Mouse (Mus musculus) midbrain, embryonic 16.5 days (tissue): ENCODE data around the gene Ofcc1. TPM values are rescaled to one million over a fixed set of nuclear protein-coding genes. Genes with fewer than 3 reads are reported as not detected.

Source experiments
- ATAC-seq: fragments of 200-750 bp; cut with Nextera tagmentation; 2 replicates; pipeline ENCODE4 v1.8.0; 2017; ENCODE audit warnings: moderate TSS enrichment
- H3K27ac ChIP-seq: fragments of 300-500 bp; sonication (generic); 2 replicates; pipeline ENCODE4 v1.5.1; 2014; ENCODE audit warnings: mild to moderate bottlenecking, low read length, mixed read lengths
- H3K27me3 ChIP-seq: fragments of 300-500 bp; sonication (generic); 2 replicates; pipeline ENCODE4 v1.6.1; 2014; ENCODE audit warnings: low read depth, low read length, mixed read lengths; ENCODE audit not compliant: control insufficient read depth, insufficient read depth
- H3K36me3 ChIP-seq: fragments of 300-500 bp; sonication (generic); 2 replicates; pipeline ENCODE4 v1.6.1; 2014; ENCODE audit warnings: mild to moderate bottlenecking, low read length, moderate library complexity, mixed read lengths; ENCODE audit not compliant: control insufficient read depth, insufficient read depth
- H3K4me1 ChIP-seq: fragments of 300-500 bp; sonication (generic); 2 replicates; pipeline ENCODE4 v1.6.1; 2014; ENCODE audit warnings: mild to moderate bottlenecking, low read length, mixed read lengths; ENCODE audit not compliant: control insufficient read depth, insufficient read depth
- H3K4me2 ChIP-seq: fragments of 300-500 bp; sonication (generic); 2 replicates; pipeline ENCODE4 v1.6.1; 2014; ENCODE audit warnings: mild to moderate bottlenecking, low read length, mixed read lengths
- H3K4me3 ChIP-seq: fragments of 300-500 bp; sonication (generic); 2 replicates; pipeline ENCODE4 v1.5.1; 2014; ENCODE audit warnings: low read depth, mild to moderate bottlenecking, low read length, moderate library complexity, mixed read lengths
- H3K9ac ChIP-seq: fragments of 300-500 bp; sonication (generic); 2 replicates; pipeline ENCODE4 v1.6.1; 2014; ENCODE audit warnings: low read depth, low read length, mixed read lengths
- H3K9me3 ChIP-seq: fragments of 300-500 bp; sonication (generic); replicated peaks from 2 replicates; pipeline ENCODE4 v1.6.1; 2014; ENCODE audit warnings: mild to moderate bottlenecking, low read length, mixed read lengths; ENCODE audit not compliant: control insufficient read depth, poor library complexity, severe bottlenecking
- WGBS: fragments of 180-500 bp; shearing (Covaris S2); extraction: QIAGEN DNeasy Blood & Tissue Kit; methylation state at CpG from one replicate; pipeline ENCODE4 v1.1.7; 2014; 5-methylcytosine and 5-hydroxymethylcytosine counted together
- polyA plus RNA-seq: library from polyadenylated mRNA; unstranded; fragments of >200 nt; fragmentation: Nextera tagmentation; extraction: Ambion mirVana; gene quantifications from 2 replicates; pipeline ENCODE4 v1.2.1, GENCODE M21; 2015

The Ofcc1 gene
- polyA plus RNA-seq, 1 experiment from 2014 or later = 0.06 TPM

GRCm38 (mm10) chr13:40267546-40267945 is 93.7 kb downstream of the Ofcc1 start:
- no peak for ATAC-seq
- H3K9ac ChIP-seq = no peak overlapping the region
- H3K4me3 ChIP-seq = no peak overlapping the region
- no peak overlapping the region for H3K27ac ChIP-seq
- 82% methylated on average over 9 of the region's 9 CpGs for WGBS
- no peaks in the 10 kb centered on the region for H3K27me3 ChIP-seq
- H3K36me3 ChIP-seq = no peaks in the 10 kb centered on the region
- no peaks in the 10 kb centered on the region for H3K4me1 ChIP-seq
- no peak overlapping the region for H3K4me2 ChIP-seq
- H3K9me3 ChIP-seq = no peaks in the 10 kb centered on the region

DNA sequence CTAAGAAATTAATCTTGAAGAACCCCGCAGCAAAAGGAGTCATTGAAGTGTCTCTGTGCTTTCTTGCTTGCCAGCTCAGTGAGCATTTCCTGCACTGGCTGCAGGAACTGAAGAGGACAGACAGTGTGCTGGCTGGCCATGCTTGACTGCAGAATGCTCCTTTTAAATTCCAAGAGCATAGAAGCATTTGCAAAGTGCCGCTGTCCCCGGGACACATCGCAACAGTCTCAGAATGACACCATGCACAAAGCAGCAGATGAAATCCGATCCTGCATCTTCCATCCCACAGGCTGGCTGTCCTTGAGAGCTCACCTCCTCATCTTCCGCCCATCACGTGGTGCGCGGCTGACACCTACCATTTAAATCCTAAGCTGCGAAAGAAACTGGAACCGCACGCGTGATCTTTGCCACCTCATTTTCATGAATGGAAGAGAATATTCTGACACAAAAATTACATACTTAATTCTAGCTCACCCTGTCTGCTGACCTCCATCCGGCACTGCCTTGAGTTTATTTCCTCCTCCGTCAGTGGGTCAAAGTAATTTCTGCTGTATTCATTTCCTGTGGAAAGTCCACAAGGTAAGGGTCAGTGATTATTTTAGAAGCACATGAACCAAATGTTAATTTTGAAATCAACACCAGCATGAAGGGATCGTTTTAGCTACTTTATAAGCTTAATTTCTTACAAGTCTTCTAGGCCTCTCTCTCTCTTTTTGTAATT is 98.0 kb downstream of the Ofcc1 start:
- Histone ChIP-seq H3K9me3 (no peaks in the 10 kb centered on the region), H3K27me3 (no peaks in the 10 kb centered on the region), H3K4me1 (no peaks in the 10 kb centered on the region), H3K4me2 (peak overlapping the region; percentile 26), H3K27ac (no peak overlapping the region), H3K4me3 (no peak overlapping the region), H3K36me3 (no peaks in the 10 kb centered on the region), H3K9ac (no peak overlapping the region)
- WGBS = 52% methylated on average over 16 of the region's 16 CpGs
- ATAC-seq = 0 out of 2 replicates have a peak, but pooled peaks have one; percentile 42

DNA sequence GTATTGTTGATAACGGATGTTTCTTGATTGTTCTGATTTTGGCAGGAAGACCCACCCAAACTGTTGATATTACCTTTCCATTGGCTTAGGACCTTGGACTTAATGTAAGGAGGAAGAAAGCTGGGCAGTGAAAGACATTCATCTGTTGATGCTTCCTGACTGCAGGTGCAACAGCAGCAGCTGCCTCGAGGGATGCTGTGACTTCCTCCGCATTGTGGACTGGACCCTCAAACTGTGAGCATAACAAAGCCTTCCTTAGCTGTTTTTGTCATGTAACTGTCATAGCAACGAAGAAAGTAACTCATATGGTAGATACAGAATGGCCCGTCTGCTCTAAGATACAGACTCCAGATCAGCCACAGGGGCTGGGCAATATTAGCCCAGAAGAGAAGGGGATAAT is 102.5 kb downstream of the Ofcc1 start:
- Histone ChIP-seq H3K4me1 (no peaks in the 10 kb centered on the region), H3K4me3 (no peak overlapping the region), H3K9ac (no peak overlapping the region), H3K36me3 (no peaks in the 10 kb centered on the region), H3K27ac (no peak overlapping the region), H3K9me3 (no peaks in the 10 kb centered on the region), H3K27me3 (no peaks in the 10 kb centered on the region), H3K4me2 (no peak overlapping the region)
- WGBS = 80% methylated on average over 5 of the region's 5 CpGs
- ATAC-seq = no peak

- H3K27me3 ChIP-seq = no peaks in the 10 kb centered on the region
- H3K4me3 ChIP-seq = no peak overlapping the region
- H3K4me1 ChIP-seq = no peaks in the 10 kb centered on the region
- 78% methylated on average over 6 of the region's 6 CpGs for WGBS
- H3K9me3 ChIP-seq = no peaks in the 10 kb centered on the region
- H3K4me2 ChIP-seq = no peak overlapping the region
- ATAC-seq = no peak
- H3K27ac ChIP-seq = no peak overlapping the region
- H3K9ac ChIP-seq = no peak overlapping the region
- H3K36me3 ChIP-seq = no peaks in the 10 kb centered on the region
Measured at GRCm38 (mm10) chr13:40243821-40244220, 117.4 kb downstream of the Ofcc1 start.

DNA sequence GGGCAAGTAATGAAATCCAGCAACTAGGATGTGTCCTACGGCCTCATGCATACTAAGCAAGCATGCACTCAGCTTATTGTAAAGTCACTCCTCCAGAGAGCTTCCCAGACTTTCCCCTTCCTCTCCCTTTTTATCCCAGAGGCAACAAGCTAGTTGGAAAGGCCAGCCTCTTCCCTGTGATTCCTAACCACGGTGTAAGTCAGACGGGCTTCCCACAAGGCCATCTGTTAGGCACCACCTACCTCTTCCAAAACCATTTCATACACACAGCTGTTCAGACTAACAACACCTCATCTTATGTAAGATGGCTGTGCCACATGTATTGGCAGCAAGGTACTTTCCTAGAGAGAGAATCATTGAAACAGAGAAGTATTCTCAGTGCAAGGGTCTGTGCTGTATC is 124.9 kb downstream of the Ofcc1 start:
- H3K27ac ChIP-seq = no peak overlapping the region
- H3K27me3 ChIP-seq = no peaks in the 10 kb centered on the region
- no peak overlapping the region for H3K9ac ChIP-seq
- no peaks in the 10 kb centered on the region for H3K4me1 ChIP-seq
- no peak for ATAC-seq
- WGBS = 91% methylated on average over 3 of the region's 3 CpGs
- H3K4me3 ChIP-seq = no peak overlapping the region
- H3K9me3 ChIP-seq = no peaks in the 10 kb centered on the region
- no peaks in the 10 kb centered on the region for H3K36me3 ChIP-seq
- H3K4me2 ChIP-seq = no peak overlapping the region

DNA sequence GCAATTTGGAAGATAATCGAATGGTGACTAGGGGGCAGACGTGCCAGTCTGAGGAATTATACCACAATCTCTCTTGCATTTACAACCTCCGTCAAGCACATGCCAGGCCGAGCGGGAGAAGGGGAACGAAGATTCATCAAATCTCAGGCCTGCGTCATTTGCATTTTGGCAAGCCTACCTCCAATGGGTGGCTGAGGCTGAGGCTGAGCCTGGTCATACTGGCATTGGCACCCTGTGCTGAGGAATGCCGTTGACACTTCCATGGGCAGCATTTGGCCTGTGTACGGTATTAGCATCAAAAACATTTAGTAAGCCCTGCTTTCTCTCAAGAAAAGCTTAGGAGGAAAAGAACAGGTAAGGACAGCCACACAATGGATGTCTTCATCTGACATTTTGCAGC is 152.9 kb downstream of the Ofcc1 start:
- Histone ChIP-seq H3K36me3 (no peaks in the 10 kb centered on the region), H3K4me2 (no peak overlapping the region), H3K27me3 (no peaks in the 10 kb centered on the region), H3K4me3 (no peak overlapping the region), H3K9me3 (no peaks in the 10 kb centered on the region), H3K9ac (no peak overlapping the region), H3K4me1 (peaks cover 2% of the 10 kb centered on the region; the same call in 1 of the 2 replicates), H3K27ac (no peak overlapping the region)
- peak; percentile 25; the same call in 1 of the 2 replicates for ATAC-seq
- 56% methylated on average over 9 of the region's 9 CpGs for WGBS

GRCm38 (mm10) chr13:40181786-40182185 is 179.5 kb downstream of the Ofcc1 start:
- 90% methylated on average over 3 of the region's 3 CpGs for WGBS
- H3K27me3 ChIP-seq = no peaks in the 10 kb centered on the region
- H3K4me2 ChIP-seq = no peak overlapping the region
- H3K9ac ChIP-seq = no peak overlapping the region
- no peaks in the 10 kb centered on the region for H3K4me1 ChIP-seq
- no peak overlapping the region for H3K27ac ChIP-seq
- no peak for ATAC-seq
- no peaks in the 10 kb centered on the region for H3K9me3 ChIP-seq
- H3K4me3 ChIP-seq = no peak overlapping the region
- H3K36me3 ChIP-seq = no peaks in the 10 kb centered on the region

- H3K9ac ChIP-seq = no peak overlapping the region
- no peak for ATAC-seq
- no peak overlapping the region for H3K27ac ChIP-seq
Measured at GRCm38 (mm10) chr13:40171775-40172174, 189.5 kb downstream of the Ofcc1 start.

GRCm38 (mm10) chr13:40167871-40168270 is 193.4 kb downstream of the Ofcc1 start:
- no peak overlapping the region for H3K27ac ChIP-seq
- WGBS = 64% methylated on average over 7 of the region's 7 CpGs
- no peak overlapping the region for H3K4me3 ChIP-seq
- no peak for ATAC-seq
- H3K4me2 ChIP-seq = no peak overlapping the region
- no peaks in the 10 kb centered on the region for H3K4me1 ChIP-seq
- no peaks in the 10 kb centered on the region for H3K9me3 ChIP-seq
- no peaks in the 10 kb centered on the region for H3K36me3 ChIP-seq
- no peaks in the 10 kb centered on the region for H3K27me3 ChIP-seq
- H3K9ac ChIP-seq = no peak overlapping the region

More at GRCm38 (mm10) chr13:40171775-40172174, 189.5 kb downstream of the Ofcc1 start:
- H3K9me3 ChIP-seq = no peaks in the 10 kb centered on the region
- no peaks in the 10 kb centered on the region for H3K4me1 ChIP-seq
- no peaks in the 10 kb centered on the region for H3K27me3 ChIP-seq
- 90% methylated on average over 4 of the region's 4 CpGs for WGBS
- no peaks in the 10 kb centered on the region for H3K36me3 ChIP-seq
- H3K4me3 ChIP-seq = no peak overlapping the region
- H3K4me2 ChIP-seq = no peak overlapping the region
